Mouse (Mus musculus): Measurements from ENCODE around the gene Erbb4.

Erbb4 gene

DNA sequence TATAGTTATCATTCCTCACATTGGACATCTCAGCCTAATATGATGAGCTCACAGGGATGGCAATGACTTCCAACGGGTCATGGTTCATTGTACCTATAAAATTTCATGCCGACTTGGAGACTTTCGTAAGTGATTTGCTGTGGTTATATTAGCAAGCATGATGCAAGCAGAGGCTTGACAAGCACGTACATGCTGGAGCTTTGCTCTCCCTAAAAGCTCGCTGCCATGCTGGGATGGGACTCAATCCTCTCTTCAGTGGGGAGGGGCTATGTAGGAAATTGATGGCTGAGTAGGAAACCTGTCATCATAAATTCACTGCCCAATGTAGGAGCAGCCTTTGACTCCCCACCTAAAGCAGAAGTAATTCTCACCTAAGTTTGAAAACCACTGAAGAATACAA, 992.1 kb downstream of the Erbb4 start:
- DNase-seq (ENCODE audit: low read depth in 1 of 2, low spot score in 2 of 2) = no peak

DNA sequence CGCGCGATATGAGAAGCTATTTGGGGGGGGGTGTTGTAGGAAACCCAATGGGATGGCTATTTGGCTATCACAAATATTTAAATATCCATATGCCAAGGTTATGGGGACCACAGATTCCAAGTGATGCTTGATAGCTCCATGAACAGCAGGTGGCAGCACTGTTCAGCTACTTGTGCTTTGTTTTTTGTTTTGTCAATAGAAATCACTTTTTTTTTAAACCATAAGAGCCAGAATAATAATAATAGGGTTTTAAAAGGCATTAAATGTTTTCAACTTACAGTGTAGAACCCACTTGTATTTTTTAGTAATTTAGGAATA, 1001.4 kb downstream of the Erbb4 start:
- DNase-seq (ENCODE audit: low read depth in 1 of 2, low spot score in 2 of 2) = no peak

DNA sequence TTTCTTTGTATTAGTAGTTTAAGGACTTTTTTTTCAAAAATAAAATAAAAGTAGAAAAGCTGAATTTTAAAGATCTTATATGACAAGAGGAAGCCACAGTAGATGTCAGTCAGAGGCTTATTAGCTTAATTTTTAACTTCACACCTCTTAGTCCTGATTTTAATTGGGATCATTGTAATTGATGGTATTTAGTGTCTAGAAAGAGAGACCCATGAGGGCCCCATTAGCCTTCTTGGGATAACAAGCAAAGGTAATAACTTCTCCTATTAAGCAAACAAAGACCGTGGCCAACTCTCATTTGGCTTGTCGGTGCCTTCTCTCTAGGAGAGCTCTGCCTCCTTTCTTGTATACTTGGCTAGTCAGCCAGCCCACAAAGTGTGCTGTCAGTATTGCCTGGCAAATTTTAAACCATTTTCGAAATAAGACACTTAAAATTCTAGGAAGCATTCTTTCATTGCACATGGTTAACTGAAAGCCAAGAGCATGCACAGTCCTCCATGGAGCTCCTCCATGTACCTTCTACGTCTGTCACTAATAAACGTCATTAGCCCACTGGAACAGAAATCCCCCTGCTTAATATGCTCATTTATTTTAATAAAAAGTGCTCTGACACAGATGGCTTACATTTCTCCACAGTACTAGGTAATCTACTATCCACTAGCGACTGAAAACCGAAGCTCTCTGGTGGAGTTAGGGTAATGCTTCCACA, 1001.9 kb downstream of the Erbb4 start:
- DNase-seq (ENCODE audit: low read depth in 1 of 2, low spot score in 2 of 2) = no peak

DNA sequence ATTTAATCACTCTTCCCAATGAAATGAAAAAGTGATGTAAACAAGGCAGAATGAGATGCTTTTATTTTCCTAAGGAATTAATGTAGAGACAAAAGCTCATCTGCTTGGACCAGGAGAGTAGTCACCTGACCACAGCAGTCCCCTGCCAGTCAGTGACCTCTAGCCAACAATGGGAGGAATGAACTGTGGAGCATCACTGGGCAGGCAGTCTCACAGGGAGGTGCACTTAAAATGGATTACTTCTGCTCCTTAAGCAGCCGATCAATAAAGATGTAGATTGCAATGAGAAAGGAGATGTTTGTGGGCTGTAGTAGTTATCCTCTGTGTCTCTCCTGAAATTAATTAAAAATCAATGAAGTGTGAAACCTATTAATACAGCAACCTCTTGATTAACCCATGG, 1018.2 kb downstream of the Erbb4 start:
- no peak for DNase-seq (ENCODE audit: low read depth in 1 of 2, low spot score in 2 of 2)

DNA sequence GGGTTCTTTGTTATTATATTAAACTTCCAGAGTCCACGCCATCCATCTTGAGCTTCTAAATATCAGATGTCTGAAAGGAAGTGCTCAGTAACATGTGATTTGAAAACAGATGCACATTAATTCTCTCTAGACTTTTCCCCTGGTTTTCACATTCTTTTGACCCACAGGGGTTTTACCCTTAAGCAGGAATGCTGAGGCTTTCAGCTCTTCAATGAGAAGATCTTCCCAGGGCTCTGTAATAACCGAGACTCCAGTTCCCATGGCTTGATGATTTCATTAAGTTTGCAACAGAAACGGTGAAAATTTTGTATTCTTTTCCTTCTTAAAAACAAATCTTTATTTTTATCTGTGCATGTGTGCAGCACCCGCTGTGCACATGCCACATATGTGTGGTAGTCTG, 1051.4 kb downstream of the Erbb4 start:
- no peak for DNase-seq (ENCODE audit: low read depth in 1 of 2, low spot score in 2 of 2)

DNA sequence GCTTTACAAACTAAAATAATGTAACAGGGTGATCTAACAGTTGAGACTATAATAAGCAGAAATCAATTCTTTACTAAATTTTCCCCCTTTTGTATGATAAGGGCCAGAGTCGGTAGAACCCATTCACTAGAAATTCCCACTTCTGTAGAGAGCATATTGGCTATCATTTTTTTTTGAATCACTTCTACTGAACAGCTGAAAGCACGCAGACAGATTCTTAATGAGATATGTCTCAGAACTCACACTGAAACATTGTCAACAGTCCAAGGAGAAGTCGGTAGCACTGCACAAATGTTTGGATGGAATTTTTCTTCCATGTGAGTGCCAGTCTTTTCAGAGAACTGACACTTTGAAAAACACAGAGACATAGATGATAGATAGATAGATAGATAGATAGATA, 1053.1 kb downstream of the Erbb4 start:
- no peak for DNase-seq (ENCODE audit: low read depth in 1 of 2, low spot score in 2 of 2)

DNA sequence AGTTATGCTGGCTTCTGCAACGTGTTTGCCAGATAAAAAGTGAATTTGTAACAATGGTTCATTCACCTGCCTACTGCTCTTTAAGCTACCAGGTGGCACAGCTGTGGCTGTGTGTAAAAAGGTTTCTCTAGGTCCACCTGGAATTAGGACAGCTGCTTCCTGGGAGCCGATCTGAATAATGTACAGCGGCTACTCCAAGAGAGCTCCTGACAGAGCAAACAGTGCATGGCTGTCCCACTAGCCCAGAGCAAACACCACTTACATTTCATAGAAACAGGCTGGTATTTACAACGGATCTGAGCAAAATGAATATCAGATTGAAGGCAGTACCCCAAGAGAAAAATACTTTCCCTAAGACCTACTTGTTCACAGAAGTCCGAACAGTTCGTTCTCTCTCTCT, 1058.0 kb downstream of the Erbb4 start:
- DNase-seq (ENCODE audit: low read depth in 1 of 2, low spot score in 2 of 2) = no peak

DNA sequence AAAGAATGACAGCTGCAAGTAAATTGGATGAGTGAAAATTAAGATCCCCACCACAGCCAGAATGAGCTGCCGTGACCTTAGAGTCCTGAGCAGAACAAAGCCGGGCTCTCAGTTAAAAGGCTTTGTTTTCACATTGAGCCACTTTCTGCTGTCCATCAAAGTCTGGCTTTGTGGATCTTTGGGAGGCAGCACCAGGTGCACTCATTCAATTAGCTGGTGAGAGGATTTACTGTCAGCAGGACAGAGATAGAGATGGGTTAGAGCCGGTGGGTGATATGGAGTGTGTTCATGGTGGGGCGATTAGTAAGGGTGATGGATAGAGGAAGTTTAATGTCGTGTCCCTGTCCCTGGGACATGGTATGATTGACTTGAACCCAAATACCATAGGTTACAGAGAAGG, 1060.7 kb downstream of the Erbb4 start:
- no peak for DNase-seq (ENCODE audit: low read depth in 1 of 2, low spot score in 2 of 2)

DNA sequence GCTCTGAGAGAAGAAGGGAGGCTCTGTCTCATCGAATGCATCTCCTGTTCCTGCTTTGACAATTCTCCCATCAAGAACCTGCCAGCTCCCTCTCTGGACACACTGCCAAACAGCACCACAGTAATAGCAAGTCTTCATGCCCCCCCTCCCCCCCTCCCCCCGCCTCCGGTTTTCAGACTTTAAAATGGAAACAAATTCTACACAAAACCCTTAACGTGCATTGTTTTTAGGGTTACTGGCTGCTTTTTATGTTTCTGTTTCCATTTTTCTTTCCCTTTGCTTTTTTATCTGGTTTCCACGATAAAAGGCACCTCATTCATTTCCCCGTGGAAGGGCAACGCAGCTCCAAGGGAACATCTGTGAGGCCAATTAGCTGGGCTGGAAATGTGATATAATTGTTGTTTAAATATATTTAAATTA, 1061.3 kb downstream of the Erbb4 start:
- no peak for DNase-seq (ENCODE audit: low read depth in 1 of 2, low spot score in 2 of 2)

DNA sequence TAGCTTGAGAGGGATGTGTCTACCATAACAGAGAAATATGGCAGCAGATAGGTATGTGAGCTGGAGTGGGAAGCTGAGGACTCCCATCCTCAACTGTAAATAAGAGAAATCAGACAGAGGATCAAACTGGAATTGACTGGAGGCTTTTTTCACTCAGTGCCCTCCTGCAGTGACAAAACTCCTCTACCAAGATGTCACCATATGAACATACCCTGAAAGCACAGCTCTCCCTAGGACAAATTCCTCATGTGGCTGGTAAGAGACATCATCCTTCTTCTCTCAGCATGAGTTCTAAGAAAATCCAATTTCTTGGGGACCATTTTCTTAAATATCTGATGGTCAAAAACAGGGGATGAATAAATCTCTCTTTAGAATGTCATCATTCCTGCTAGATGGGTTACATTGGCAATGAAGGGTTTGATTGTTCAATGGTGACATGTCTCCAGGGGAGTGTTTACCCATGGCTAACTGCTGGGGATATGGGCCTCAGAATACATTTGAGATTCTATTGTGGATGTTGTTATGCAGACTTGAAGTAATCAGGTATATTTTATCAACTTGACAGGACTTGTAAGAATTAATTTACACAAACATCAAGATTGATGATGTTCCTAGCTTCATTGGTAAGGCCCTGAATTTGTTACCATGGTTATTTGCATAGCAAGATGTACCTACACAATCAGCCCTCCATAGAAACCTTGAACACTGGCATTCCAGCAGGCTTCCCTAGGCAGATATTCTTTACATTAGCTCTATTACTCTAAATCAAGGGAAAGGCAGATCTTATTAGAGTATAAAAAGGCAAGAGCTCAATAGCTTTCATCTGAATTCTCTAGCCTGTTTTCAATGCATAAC, 1083.5 kb downstream of the Erbb4 start:
- no peak for DNase-seq (ENCODE audit: low read depth in 1 of 2, low spot score in 2 of 2)

DNA sequence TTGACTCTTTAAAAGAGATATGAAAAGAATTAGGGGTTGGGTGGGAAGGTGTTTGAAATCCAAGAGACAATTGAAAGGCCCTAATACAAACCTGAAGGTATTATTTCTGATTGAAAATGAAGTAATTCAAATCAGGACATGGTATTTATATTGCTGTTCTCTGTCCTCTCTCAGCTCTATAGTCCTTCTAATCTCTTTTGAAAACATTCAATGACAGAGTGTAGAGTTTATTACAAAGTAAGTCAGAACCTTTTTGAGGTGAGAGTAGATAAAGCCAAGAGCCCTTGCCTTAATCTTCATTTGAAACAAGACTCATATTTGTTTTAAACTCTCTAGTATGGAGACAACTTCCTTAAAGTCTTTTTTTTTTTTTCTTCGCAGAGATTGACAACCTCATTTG, 1087.8 kb downstream of the Erbb4 start:
- no peak for DNase-seq (ENCODE audit: low read depth in 1 of 2, low spot score in 2 of 2)

DNA sequence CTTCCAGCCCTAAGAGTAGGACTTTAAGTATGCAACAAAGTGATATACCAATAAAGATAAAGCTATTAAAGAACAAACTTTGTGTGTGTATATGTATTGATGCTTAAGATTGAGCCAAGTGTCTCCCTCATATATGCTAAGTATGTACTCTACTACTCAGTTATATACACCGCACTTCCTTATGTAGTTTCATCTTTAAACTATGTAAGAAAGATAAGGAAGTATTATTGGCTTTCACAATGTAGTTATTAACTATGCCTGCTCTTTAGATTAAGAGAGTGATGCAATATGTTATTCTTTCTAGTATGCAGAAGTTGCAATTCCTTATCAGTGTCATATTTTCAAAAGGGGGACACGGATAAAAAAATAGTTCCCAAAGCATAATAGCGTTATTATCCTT, 1088.2 kb downstream of the Erbb4 start:
- no peak for DNase-seq (ENCODE audit: low read depth in 1 of 2, low spot score in 2 of 2)
